Mouse (Mus musculus) MEL (cell line): ENCODE measurements around the gene Aunip.

Source experiments
- CTCF ChIP-seq, 3 experiments: IDR thresholded peaks in 2 of 3; conservative IDR thresholded peaks in 1 of 3; 2 replicates each; pipeline ENCODE4 v1.5.1; 2011 to 2012; ENCODE audit warnings: low read length in 3 of 3, low read depth in 2 of 3, mild to moderate bottlenecking in 2 of 3, improper control_type of control experiment in 1 of 3, inconsistent platforms in 1 of 3, mixed read lengths in 1 of 3, moderate library complexity in 1 of 3; ENCODE audit not compliant: control insufficient read depth in 1 of 3, insufficient read depth in 1 of 3, poor library complexity in 1 of 3, severe bottlenecking in 1 of 3
- EP300 ChIP-seq, 2 experiments: IDR thresholded peaks; 2 replicates each; pipeline ENCODE4 v1.6.1; 2011; ENCODE audit warnings: improper control_type of control experiment in 2 of 2, low read length in 2 of 2, low read depth in 1 of 2, mild to moderate bottlenecking in 1 of 2
- HCFC1 ChIP-seq: IDR thresholded peaks from 2 replicates; pipeline ENCODE4 v1.6.1; 2012; ENCODE audit warnings: low read depth, mild to moderate bottlenecking, inconsistent platforms, low read length, improper control_type of control experiment, moderate library complexity
- MAFK ChIP-seq: IDR thresholded peaks from 2 replicates; pipeline ENCODE4 v1.6.1; 2011; ENCODE audit warnings: low read depth, mild to moderate bottlenecking, low read length, improper control_type of control experiment, borderline replicate concordance
- NELFE ChIP-seq: IDR thresholded peaks from 2 replicates; pipeline ENCODE4 v1.6.1; 2011; ENCODE audit warnings: low read depth, low read length, improper control_type of control experiment
- POLR2A ChIP-seq, 2 experiments: IDR thresholded peaks; 2 replicates each; pipeline ENCODE4 v1.6.1; 2011 to 2012; ENCODE audit warnings: low read length in 2 of 2, mild to moderate bottlenecking in 2 of 2, control low read depth in 1 of 2, improper control_type of control experiment in 1 of 2, low read depth in 1 of 2, moderate library complexity in 1 of 2; ENCODE audit not compliant: control insufficient read depth in 1 of 2, insufficient read depth in 1 of 2, poor library complexity in 1 of 2

DNA sequence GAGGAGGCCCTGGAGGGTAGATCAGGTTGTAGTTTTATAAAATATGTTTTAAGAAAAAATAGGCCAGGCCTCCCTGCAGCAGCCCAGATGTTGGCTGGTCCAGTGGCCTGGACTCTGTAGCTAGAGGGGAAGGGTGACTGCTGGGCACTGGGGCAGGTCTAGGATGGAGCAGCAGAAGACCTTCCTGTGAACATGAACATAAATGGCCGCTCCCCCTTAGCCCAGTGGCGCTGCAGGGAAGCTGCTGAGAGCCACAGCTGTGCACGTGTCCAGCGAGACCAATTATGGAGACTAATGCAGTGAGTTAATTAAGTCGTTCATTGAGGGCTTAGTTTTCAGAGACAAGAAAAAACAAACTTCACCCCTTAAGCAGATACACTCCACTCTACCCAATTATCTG lies 15.0 kb downstream of the Aunip start:
- TF ChIP-seq MAFK (no peak), NELFE (no peak), POLR2A (IDR thresholded peaks at IDR 0.05; ENCODE audit: control insufficient read depth in 1 of 2, insufficient read depth in 1 of 2, low read depth in 1 of 2, low read length in 2 of 2, poor library complexity in 1 of 2) (no peak), EP300 (IDR thresholded peaks at IDR 0.05; ENCODE audit: low read depth in 1 of 2, low read length in 2 of 2) (no peak), CTCF (IDR thresholded peaks at IDR 0.05 in 2 of 3, conservative IDR thresholded peaks at IDR 0.05 in 1 of 3; ENCODE audit: control insufficient read depth in 1 of 3, insufficient read depth in 1 of 3, low read depth in 2 of 3, low read length in 3 of 3, poor library complexity in 1 of 3, severe bottlenecking in 1 of 3) (no peak), HCFC1 (no peak)
